20 mouse cellular contexts compared by ENCODE assay signal in the genomic region with DNA sequence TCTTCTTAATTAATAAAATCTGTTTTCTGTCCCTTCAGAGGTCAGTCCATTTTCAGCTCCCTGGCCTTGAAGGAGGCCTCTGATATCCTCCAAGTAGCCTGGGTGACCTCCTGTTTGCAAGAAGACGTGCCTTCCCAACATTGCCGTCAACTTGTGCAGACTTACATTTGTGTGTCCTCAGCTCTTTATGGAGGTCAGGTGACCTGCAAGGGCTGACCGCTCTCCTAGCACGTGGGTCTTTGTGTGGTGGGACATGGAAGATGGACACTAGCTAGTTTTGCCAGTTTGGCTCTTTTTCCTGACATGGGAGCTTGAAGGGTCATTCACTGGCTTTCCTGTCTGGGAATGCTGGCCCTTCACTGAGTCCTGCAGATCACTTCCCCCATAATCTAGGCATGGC.
"Had no signal": no experiment of that assay in that cellular context is flagged by ENCODE, and none has a peak within 500 bp of the region (broad histone marks: within the 10 kb centered on the region; RNA-seq: fewer than 3 reads in every experiment).

No protein-coding gene starts in this region.

- H3K4me2 ChIP-seq: intestine, embryonic 15.5 days; limb, embryonic 12.5 days; limb, embryonic 15.5 days; liver, embryonic 11.5 days; lung, embryonic 14.5 days; midbrain, embryonic 12.5 days; midbrain, embryonic 15.5 days; neural tube, embryonic 12.5 days; neural tube, embryonic 15.5 days had no signal

- H3K36me3 ChIP-seq: intestine, embryonic 15.5 days; limb, embryonic 12.5 days; limb, embryonic 15.5 days; midbrain, embryonic 12.5 days; midbrain, embryonic 15.5 days; neural tube, embryonic 12.5 days; neural tube, embryonic 15.5 days had no signal

- DNase-seq: left cerebral cortex, postnatal 4 days; liver, postnatal 0 days; lung, embryonic 14.5 days; right cerebral cortex, adult 18-20 months; right cerebral cortex, postnatal 14 days; right cerebral cortex, postnatal 4 days; thymus, postnatal 36 days had no signal

- H3K4me1 ChIP-seq: intestine, embryonic 15.5 days; midbrain, embryonic 12.5 days; midbrain, embryonic 15.5 days; neural tube, embryonic 12.5 days had no signal

- H3K9me3 ChIP-seq: intestine, embryonic 15.5 days; limb, embryonic 12.5 days; limb, embryonic 15.5 days; midbrain, embryonic 12.5 days; midbrain, embryonic 15.5 days; neural tube, embryonic 12.5 days; neural tube, embryonic 15.5 days had no signal

- H3K27ac ChIP-seq: intestine, embryonic 15.5 days; kidney, postnatal 0 days; limb, embryonic 12.5 days; limb, embryonic 15.5 days; liver, embryonic 14.5 days; macrophage; midbrain, embryonic 12.5 days; midbrain, embryonic 15.5 days; neural tube, embryonic 12.5 days; neural tube, embryonic 15.5 days; stomach, postnatal 0 days had no signal

- H3K27me3 ChIP-seq: intestine, embryonic 15.5 days; limb, embryonic 12.5 days; limb, embryonic 15.5 days; midbrain, embryonic 12.5 days; midbrain, embryonic 15.5 days; neural tube, embryonic 12.5 days; neural tube, embryonic 15.5 days had no signal

- H3K9ac ChIP-seq: intestine, embryonic 15.5 days; limb, embryonic 12.5 days; limb, embryonic 15.5 days; liver, embryonic 14.5 days; liver, postnatal 0 days; lung, embryonic 14.5 days; midbrain, embryonic 12.5 days; midbrain, embryonic 15.5 days; neural tube, embryonic 12.5 days; neural tube, embryonic 15.5 days had no signal

- H3K4me3 ChIP-seq: intestine, embryonic 15.5 days; limb, embryonic 12.5 days; limb, embryonic 15.5 days; midbrain, embryonic 12.5 days; midbrain, embryonic 15.5 days; neural tube, embryonic 12.5 days; neural tube, embryonic 15.5 days had no signal

- ATAC-seq: intestine, embryonic 15.5 days; liver, postnatal 0 days; lung, postnatal 0 days; midbrain, embryonic 15.5 days had no signal
